Mouse (Mus musculus) embryonic facial prominence, embryonic 10.5 days (tissue): ENCODE data around the gene Apaf1. TPM values are rescaled to one million over a fixed set of nuclear protein-coding genes. Genes with fewer than 3 reads are reported as not detected.

Experiments
- DNase-seq: peaks from one replicate; pipeline ENCODE4 v3.0.0-alpha.2; 2017; ENCODE audit warnings: low spot score
- H3K27ac ChIP-seq: fragments of 300-500 bp; sonication (generic); replicated peaks from 2 replicates; pipeline ENCODE4 v1.5.1; 2016; ENCODE audit warnings: mild to moderate bottlenecking
- H3K27me3 ChIP-seq: fragments of 300-500 bp; sonication (generic); replicated peaks from 2 replicates; pipeline ENCODE4 v1.6.1; 2016; ENCODE audit warnings: low read depth, mild to moderate bottlenecking; ENCODE audit not compliant: poor library complexity, severe bottlenecking
- H3K36me3 ChIP-seq: fragments of 300-500 bp; sonication (generic); replicated peaks from 2 replicates; pipeline ENCODE4 v1.6.1; 2016; ENCODE audit warnings: mild to moderate bottlenecking, moderate library complexity
- H3K4me1 ChIP-seq: fragments of 300-500 bp; sonication (generic); 2 replicates; pipeline ENCODE4 v1.6.1; 2016
- H3K4me3 ChIP-seq: fragments of 300-500 bp; sonication (generic); 2 replicates; pipeline ENCODE4 v1.5.1; 2016; ENCODE audit warnings: mild to moderate bottlenecking, moderate library complexity
- H3K9me3 ChIP-seq: fragments of 300-500 bp; sonication (generic); 2 replicates; pipeline ENCODE4 v1.6.1; 2016; ENCODE audit warnings: mild to moderate bottlenecking
- WGBS: fragments of 180-500 bp; shearing (Covaris S2); methylation state at CpG from one replicate; pipeline ENCODE4 v1.1.7; 2016; 5-methylcytosine and 5-hydroxymethylcytosine counted together
- polyA plus RNA-seq: library from polyadenylated mRNA; unstranded; fragments of >200 nt; fragmentation: Nextera tagmentation; extraction: Ambion mirVana; gene quantifications from 2 replicates; pipeline ENCODE4 v1.2.1, GENCODE M21; 2016

Apaf1 gene
- polyA plus RNA-seq = 22.9 and 26.8 TPM in 2 replicates

- peaks cover 20% of the 10 kb centered on the region for H3K36me3 ChIP-seq
- no peaks in the 10 kb centered on the region for H3K27me3 ChIP-seq
- peaks cover 16% of the 10 kb centered on the region for H3K4me1 ChIP-seq
- peak within 1 kb of the TSS; percentile 90 for H3K27ac ChIP-seq
- DNase-seq = peak; percentile 100
- H3K4me3 ChIP-seq = peak within 1 kb of the TSS; percentile 89
- under 1% methylated on average over 87 of the region's 87 CpGs for WGBS
- H3K9me3 ChIP-seq = no peaks in the 10 kb centered on the region
Measured at GRCm38 (mm10) chr10:91082550-91083392, at the start of gene Apaf1, which contains the start of gene Ikbip. Apaf1 (minus strand) TSS chr10:91082770. Ikbip (plus strand) TSS chr10:91082940.

- Histone ChIP-seq H3K4me1 (no peaks in the 10 kb centered on the region), H3K36me3 (no peaks in the 10 kb centered on the region), H3K27ac (no peak overlapping the region), H3K4me3 (no peak overlapping the region), H3K9me3 (no peaks in the 10 kb centered on the region), H3K27me3 (no peaks in the 10 kb centered on the region)
- WGBS = 81% methylated on average over 1 of the region's 1 CpGs
- no peak for DNase-seq
Measured at GRCm38 (mm10) chr10:91131565-91131964, 49.0 kb upstream of the Apaf1 start.

- no peak overlapping the region for H3K27ac ChIP-seq
- 82% methylated on average over 3 of the region's 3 CpGs for WGBS
Measured at GRCm38 (mm10) chr10:91130792-91131191, 48.2 kb upstream of the Apaf1 start.

GRCm38 (mm10) chr10:91128551-91129160 lies 46.1 kb upstream of the Apaf1 start:
- no peak for DNase-seq
- Histone ChIP-seq H3K9me3 (no peaks in the 10 kb centered on the region), H3K4me1 (peaks cover 3% of the 10 kb centered on the region), H3K36me3 (no peaks in the 10 kb centered on the region), H3K27me3 (no peaks in the 10 kb centered on the region), H3K4me3 (no peak overlapping the region), H3K27ac (no peak overlapping the region)
- WGBS = 86% methylated on average over 1 of the region's 1 CpGs

More at GRCm38 (mm10) chr10:91130792-91131191, 48.2 kb upstream of the Apaf1 start:
- no peaks in the 10 kb centered on the region for H3K36me3 ChIP-seq
- no peaks in the 10 kb centered on the region for H3K9me3 ChIP-seq
- H3K4me3 ChIP-seq = no peak overlapping the region
- no peak for DNase-seq
- H3K4me1 ChIP-seq = no peaks in the 10 kb centered on the region
- H3K27me3 ChIP-seq = no peaks in the 10 kb centered on the region

GRCm38 (mm10) chr10:91127395-91127794 lies 44.8 kb upstream of the Apaf1 start:
- Histone ChIP-seq H3K36me3 (peaks cover under 1% of the 10 kb centered on the region; the same call in 1 of the 2 replicates), H3K4me1 (peaks cover 11% of the 10 kb centered on the region), H3K27me3 (no peaks in the 10 kb centered on the region), H3K4me3 (no peak overlapping the region), H3K27ac (no peak overlapping the region), H3K9me3 (no peaks in the 10 kb centered on the region)
- WGBS = 80% methylated on average over 2 of the region's 2 CpGs
- no peak for DNase-seq

- Histone ChIP-seq H3K4me1 (peaks cover 17% of the 10 kb centered on the region), H3K27ac (no peak overlapping the region), H3K9me3 (no peaks in the 10 kb centered on the region), H3K4me3 (no peak overlapping the region), H3K36me3 (peaks cover 7% of the 10 kb centered on the region), H3K27me3 (no peaks in the 10 kb centered on the region)
- no peak for DNase-seq
- WGBS = 76% methylated on average over 10 of the region's 10 CpGs
Measured at GRCm38 (mm10) chr10:91126618-91127355, 44.2 kb upstream of the Apaf1 start.

- no peaks in the 10 kb centered on the region for H3K27me3 ChIP-seq
- peaks cover 33% of the 10 kb centered on the region for H3K36me3 ChIP-seq
- H3K4me1 ChIP-seq = peaks cover 18% of the 10 kb centered on the region
- no peaks in the 10 kb centered on the region for H3K9me3 ChIP-seq
- peak; percentile 98 for DNase-seq
- H3K4me3 ChIP-seq = peak within 1 kb of the TSS; percentile 98
- 14% methylated on average over 59 of the region's 59 CpGs for WGBS
- H3K27ac ChIP-seq = peak within 1 kb of the TSS; percentile 95
Measured at GRCm38 (mm10) chr10:91123828-91124822, 41.6 kb upstream of the Apaf1 start, which contains the start of gene Slc25a3. Slc25a3 (minus strand) TSS chr10:91124059.

GRCm38 (mm10) chr10:91123281-91123827 lies 40.8 kb upstream of the Apaf1 start:
- peak overlapping the region; percentile 98 for H3K4me3 ChIP-seq
- DNase-seq = no peak
- WGBS = under 1% methylated on average over 44 of the region's 44 CpGs

GRCm38 (mm10) chr10:91122646-91123045 lies 40.1 kb upstream of the Apaf1 start:
- peaks cover 48% of the 10 kb centered on the region for H3K36me3 ChIP-seq
- 49% methylated on average over 6 of the region's 6 CpGs for WGBS
- H3K4me3 ChIP-seq = peak overlapping the region; percentile 98
- no peaks in the 10 kb centered on the region for H3K9me3 ChIP-seq
- DNase-seq = no peak
- H3K27ac ChIP-seq = peak overlapping the region; percentile 95; the same call in 1 of the 2 replicates
- peaks cover 18% of the 10 kb centered on the region for H3K4me1 ChIP-seq
- no peaks in the 10 kb centered on the region for H3K27me3 ChIP-seq

More at GRCm38 (mm10) chr10:91123281-91123827, 40.8 kb upstream of the Apaf1 start:
- peaks cover 41% of the 10 kb centered on the region for H3K36me3 ChIP-seq
- peak overlapping the region; percentile 95 for H3K27ac ChIP-seq
- no peaks in the 10 kb centered on the region for H3K9me3 ChIP-seq
- H3K27me3 ChIP-seq = no peaks in the 10 kb centered on the region
- H3K4me1 ChIP-seq = peaks cover 18% of the 10 kb centered on the region

- H3K36me3 ChIP-seq = peaks cover 100% of the 10 kb centered on the region
- 94% methylated on average over 12 of the region's 12 CpGs for WGBS
- no peak overlapping the region for H3K27ac ChIP-seq
Measured at GRCm38 (mm10) chr10:91116958-91117357, 34.4 kb upstream of the Apaf1 start.

GRCm38 (mm10) chr10:91109841-91110240 lies 27.3 kb upstream of the Apaf1 start:
- no peak for DNase-seq
- WGBS = 73% methylated on average over 4 of the region's 4 CpGs
- H3K4me1 ChIP-seq = no peaks in the 10 kb centered on the region
- no peaks in the 10 kb centered on the region for H3K27me3 ChIP-seq
- no peak overlapping the region for H3K27ac ChIP-seq
- no peak overlapping the region for H3K4me3 ChIP-seq
- peaks cover 18% of the 10 kb centered on the region for H3K9me3 ChIP-seq
- peaks cover 32% of the 10 kb centered on the region for H3K36me3 ChIP-seq

More at GRCm38 (mm10) chr10:91116958-91117357, 34.4 kb upstream of the Apaf1 start:
- H3K4me1 ChIP-seq = peaks cover 3% of the 10 kb centered on the region
- H3K27me3 ChIP-seq = no peaks in the 10 kb centered on the region
- H3K9me3 ChIP-seq = peaks cover 11% of the 10 kb centered on the region; the same call in 1 of the 2 replicates
- no peak for DNase-seq
- H3K4me3 ChIP-seq = no peak overlapping the region
